Mouse (Mus musculus) right cerebral cortex, postnatal 14 days (tissue): ENCODE measurements around the gene Srd5a1.
A peak's percentile ranks its signal among the peaks of the same experiment; 100 is the strongest.
"Not testable (repeated sequence)": the region's sequence is repeated elsewhere in the genome, so short reads cannot be mapped to it uniquely, and the experiment has no call there.

Experiments
- DNase-seq: peaks from one replicate; pipeline ENCODE4 v3.0.0; 2022

Gene Srd5a1

GRCm38 (mm10) chr13:69623843-69624242 lies 12.6 kb upstream of the Srd5a1 start:
- DNase-seq = no peak

DNA sequence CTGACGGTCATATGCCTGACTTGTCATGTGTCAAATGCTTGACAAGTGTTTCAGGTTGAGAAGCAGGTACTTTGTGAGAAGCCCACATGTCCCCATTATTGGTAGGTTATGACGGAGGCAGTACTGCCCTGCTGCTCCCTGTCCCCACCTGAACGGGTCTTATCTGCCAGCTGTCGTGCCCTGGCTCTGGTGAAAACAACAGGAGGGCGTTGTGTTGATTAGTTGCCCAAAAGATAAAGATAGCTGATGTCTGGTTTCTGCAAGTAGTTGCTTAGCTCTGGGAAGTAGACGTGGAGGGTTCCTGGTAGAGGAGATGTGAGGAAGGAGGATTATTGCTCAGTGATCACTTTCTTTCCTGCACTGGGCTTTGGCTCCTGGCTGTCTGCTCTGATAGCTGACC lies 5.5 kb upstream of the Srd5a1 start:
- no peak for DNase-seq

- no peak for DNase-seq
Measured at GRCm38 (mm10) chr13:69612175-69612544, 918 bp upstream of the Srd5a1 start.

DNA sequence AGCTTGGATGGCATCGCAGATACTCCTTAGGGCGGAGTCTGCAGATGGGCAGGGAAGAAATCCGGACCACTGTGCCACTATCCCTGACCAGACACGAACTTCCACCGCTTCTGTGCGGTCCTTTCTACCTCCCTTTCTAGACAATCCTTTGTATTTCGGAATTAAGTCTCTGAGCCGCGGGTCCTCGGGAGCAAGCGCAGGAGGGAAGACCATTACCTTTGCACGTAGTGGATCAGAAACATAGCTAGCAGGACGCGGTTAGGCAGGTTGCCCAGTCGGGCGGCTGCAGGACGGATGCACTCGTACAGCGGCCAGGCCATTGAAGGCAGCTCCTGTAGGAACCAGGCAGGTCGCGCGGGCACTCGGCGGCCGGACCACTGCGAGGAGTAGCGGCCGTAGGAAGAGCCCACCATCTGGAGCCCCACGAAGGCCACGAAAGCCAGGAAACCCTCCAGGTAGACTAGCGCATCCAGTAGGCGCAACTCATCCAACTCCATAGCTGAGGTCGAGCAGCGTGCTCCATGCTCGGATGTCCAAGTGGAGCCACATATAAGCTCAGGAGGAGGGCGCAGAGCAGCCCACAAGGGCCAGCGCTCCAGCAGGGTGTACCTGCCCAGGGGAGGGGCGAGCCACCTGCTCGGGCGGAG lies 368 bp downstream of the Srd5a1 start:
- DNase-seq = peak; percentile 53

DNA sequence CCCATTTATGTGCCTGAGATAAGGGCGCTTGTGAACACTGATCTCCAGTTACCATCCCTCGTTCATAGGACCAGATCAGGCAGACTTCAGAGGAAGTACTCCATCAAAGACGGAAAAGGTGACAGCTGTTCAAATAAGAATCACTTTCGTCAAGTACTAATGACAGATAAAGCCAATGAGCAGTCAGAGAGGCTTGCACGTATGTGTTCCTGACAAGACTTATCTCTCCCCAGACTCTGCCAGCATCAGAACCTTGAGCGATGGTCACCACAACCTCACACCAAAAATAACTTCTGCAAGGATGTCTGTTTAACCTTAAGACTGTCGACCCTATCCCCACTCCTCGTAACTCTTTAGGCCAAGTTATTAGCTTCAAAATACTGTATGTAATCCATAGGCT lies 2.5 kb downstream of the Srd5a1 start:
- no peak for DNase-seq

DNA sequence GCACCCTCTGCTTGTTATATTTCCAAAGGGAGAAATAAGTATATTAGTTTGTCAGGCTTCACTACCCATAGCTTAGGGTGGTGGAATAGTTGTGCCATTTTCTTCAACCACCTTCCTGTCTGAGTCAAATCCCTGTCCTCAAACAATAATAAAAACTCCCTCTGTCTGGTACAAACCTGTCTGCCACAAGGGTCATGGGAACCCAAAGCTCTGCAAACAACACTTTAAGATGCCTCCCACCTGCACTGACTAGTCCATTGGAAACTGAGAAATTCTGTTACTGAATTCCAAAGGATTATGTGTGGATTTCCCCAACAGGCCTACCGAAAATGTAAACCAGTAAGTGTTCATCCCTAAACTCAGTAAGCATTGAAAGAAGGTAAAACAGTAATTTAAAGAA lies 6.6 kb downstream of the Srd5a1 start:
- no peak for DNase-seq

DNA sequence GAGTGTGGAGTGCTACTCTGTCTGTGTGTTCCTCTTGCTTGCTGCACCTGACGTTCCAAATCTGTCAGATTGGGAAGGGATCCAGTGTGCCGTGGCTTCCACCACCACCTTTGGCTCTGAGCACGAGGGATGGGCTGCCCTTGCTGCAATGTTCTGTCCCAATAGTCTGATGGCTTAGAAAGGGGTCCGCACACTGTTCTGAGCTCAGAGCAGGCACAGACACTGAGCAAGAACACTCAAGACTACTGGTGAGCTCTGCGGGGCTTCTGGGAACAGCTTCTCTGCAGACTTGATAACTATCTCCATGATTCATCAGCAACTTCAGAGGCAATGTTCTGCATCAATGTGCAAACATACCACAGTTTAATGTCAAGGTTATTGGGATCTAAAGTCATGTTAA lies 9.9 kb downstream of the Srd5a1 start:
- DNase-seq = no peak

DNA sequence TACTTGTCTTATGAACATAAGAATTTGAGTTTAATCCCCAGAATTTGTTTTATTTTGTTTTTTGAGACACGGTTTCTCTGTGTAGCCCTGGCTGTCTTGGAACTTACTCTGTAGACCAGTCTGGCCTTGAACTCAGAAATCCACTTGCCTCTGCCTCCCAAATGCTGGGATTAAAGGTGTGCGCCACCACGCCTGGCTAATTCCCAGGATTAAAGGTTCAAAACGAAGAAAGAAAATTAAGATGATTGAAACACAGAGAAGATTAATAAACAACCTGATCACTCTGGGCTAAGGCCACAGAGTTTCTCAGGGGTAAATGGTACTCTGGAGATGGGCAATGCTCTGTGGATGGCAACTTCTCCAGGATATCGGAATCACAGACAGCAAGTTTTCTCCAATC lies 10.4 kb downstream of the Srd5a1 start:
- DNase-seq = not testable (repeated sequence)

DNA sequence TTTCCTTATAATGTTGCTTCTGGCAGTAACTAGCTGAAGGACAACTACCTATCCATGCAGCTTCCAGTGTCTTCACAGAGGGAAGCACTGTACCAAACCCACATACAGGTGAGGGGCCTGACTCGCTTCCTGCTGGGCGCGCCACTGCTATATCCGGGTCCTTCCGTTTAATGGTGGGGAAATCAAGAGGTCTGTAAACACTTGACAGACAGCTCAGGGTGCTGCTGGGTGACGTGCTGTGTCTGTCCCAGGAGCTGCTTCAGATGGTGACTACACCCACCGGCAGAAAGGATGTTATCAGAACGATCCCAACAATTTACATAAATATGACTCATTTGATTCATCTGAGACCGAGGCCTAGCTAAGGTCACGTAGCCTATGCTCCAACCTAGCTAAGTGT lies 12.4 kb downstream of the Srd5a1 start:
- no peak for DNase-seq

DNA sequence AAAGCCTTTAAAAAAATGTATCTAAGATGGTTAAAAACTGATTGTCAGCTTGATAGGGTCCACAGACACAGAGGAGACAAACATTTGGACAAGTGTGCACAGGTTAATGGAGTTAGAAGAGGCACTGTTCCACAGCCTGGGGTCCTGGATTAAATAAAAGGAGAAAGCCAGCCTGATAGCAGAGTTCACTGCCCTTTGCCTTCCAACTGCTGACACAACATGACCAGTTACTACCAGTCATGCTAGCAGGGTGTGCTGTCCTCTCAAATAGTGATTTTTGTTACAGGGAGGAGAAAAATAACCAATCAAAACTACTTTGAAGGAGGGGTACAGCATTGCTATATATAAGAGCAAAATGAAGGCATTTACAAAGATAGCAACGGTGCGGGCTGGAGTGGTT lies 14.7 kb downstream of the Srd5a1 start:
- DNase-seq = no peak

DNA sequence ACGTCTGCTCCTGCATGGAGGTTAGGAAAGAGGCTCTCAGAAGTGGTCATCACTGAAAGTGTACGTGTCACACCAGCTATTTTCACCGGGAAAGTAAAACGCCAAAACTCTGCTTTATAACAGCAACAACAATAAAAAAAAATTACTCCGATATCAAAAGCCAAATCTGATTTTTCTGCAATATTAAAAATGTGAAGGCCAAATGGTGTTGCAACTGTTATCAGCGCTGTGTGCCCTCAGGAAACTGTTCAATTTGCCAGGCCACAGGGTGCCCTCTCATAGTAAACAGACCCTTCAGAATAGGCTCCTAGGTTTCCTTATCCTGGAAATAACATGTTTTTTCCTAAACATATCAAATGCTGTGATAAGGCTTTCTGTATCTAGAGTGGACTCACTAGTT lies 15.3 kb downstream of the Srd5a1 start:
- no peak for DNase-seq

DNA sequence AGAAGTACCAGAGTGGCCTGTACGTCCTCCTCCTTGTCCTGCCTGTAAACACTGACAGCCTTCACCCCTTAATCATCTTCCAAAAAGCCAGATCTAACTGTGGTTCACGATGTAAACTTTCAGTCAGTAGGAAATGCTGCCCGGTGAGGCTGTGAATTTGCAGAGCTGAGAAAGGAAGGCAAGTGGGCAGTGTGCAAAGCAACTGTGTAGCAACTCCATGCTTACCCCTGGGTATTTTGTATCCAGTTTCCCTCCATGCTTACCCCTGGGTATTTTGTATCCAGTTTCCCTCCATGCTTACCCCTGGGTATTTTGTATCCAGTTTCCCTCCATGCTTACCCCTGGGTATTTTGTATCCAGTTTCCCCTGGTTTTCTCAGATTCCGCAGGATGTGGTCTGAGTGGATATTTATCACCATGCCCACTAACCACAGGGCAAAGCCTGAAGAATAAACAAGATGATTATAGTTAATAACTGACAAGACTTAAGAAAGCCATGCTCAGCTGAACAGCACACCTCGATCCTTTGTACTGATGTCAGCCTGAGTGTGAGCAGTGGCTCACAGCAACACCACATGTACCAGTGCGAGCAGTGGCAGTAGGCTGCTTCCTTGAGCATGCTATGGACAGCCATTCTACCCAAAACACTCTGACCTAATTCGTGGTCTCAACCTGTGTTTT lies 16.5 kb downstream of the Srd5a1 start:
- no peak for DNase-seq

DNA sequence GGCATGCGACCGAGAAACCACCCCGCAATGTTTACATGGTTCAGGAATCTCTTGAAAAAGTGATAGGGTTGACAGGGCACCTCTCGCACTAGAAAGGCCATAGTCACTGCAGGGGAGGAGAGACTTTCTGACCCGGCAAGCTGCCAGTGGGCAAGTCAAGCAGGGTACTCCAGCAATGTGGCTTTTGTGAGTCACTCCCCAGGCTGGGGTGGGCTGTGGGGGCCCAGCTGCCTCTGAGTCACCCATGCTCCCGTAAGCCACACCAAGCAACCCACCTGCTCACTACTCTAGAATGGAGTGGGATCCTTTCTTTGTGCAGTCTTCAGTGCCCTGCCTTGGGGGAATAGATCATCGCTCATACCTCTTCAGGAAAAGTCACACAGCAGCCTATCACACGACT lies 17.8 kb downstream of the Srd5a1 start:
- DNase-seq = no peak

GRCm38 (mm10) chr13:69592226-69592625 lies 19.0 kb downstream of the Srd5a1 start:
- no peak for DNase-seq

GRCm38 (mm10) chr13:69591338-69591737 lies 19.9 kb downstream of the Srd5a1 start:
- no peak for DNase-seq

DNA sequence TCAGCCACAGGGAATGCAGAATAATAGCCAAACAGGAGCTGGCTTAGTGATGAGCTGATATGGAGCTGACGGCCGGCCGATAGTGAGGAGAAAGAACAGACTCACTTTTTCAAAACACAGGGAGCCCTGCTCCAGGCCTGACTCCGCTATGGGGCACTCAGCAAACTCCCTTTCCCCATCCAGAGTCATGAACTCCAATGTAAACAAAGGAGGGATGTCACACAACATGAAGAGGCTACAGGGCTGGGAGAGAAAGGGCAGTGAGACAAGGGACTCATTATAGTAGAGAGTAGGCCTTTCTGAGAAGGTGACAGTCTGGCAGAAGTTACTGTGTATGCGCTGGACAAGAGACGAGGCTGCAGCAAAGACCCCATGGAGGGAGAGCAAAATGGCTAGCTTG lies 23.0 kb downstream of the Srd5a1 start:
- DNase-seq = no peak

GRCm38 (mm10) chr13:69587849-69588248 lies 23.4 kb downstream of the Srd5a1 start:
- no peak for DNase-seq

DNA sequence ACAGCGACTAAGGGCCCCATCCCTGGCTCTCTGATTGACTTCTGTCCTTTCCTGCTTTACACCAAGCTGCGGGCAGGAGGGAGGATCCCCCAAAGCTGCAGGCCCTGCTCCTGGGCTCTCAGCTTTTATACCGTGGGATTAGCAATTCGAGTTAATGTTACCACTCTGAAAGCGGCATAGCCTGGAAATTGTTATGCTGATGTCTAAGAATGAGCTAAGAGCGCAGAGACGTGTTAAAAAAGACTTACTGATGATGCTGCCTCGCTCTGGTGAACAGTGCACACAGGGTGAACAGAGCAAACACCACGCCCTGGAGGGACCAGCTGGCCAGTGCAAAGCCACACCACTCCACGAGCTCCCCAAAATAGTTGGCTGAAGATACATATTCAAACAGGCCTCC lies 24.9 kb downstream of the Srd5a1 start:
- no peak for DNase-seq

GRCm38 (mm10) chr13:69585828-69586227 lies 25.4 kb downstream of the Srd5a1 start:
- no peak for DNase-seq

DNA sequence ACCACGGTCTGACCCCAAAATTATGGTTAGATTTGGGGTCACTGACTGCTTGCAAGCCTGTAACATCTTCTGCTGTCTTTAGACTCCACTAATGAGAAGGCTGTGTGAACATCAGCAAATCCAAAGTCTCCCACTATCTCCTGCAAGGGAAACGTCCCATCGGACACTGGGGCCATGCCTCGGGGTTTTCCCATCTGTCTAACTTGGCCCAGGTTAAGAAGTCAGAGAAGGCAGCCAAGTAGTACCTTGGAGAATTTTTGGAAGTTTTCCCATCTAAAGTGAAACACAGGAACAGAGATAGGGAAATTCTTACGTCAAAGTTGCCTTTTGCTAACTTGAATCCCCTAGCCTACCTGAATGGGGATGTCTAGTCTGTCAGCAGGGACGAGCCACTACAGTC lies 27.7 kb downstream of the Srd5a1 start:
- no peak for DNase-seq

- no peak for DNase-seq
Measured at GRCm38 (mm10) chr13:69582411-69582810, 28.8 kb downstream of the Srd5a1 start.

DNA sequence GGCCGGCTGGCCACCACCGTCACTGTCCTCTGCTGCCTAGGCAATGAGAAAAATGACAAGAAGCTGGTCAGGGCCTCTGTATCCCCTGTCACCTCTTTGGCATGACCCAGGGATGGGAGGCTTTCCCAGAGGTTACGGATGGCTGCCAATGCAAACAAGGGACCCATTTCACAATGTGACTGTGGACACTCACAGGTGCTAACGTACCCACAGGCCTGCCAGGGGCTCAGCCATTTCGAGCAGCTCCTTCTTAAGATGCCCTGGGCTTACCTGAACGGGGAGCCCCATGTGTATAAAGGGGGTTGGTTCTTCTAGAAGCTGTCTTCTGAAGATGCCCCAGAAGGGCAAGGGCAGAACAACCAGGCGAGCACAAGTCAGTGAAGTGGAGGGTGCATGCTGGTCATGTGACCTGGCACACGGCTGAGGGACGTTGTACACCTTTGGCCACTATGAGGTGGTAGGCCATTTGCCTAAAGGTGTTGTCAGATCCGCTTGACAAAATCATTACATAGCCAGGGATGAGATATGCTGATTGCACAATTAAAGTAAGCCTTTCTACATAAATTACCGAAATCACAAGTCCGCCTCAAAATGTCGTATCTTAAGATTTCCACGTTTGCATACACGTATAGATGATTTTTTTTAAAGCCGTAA lies 33.9 kb downstream of the Srd5a1 start:
- DNase-seq = no peak

- peak; percentile 31 for DNase-seq
Measured at GRCm38 (mm10) chr13:69576676-69577075, 34.6 kb downstream of the Srd5a1 start.

DNA sequence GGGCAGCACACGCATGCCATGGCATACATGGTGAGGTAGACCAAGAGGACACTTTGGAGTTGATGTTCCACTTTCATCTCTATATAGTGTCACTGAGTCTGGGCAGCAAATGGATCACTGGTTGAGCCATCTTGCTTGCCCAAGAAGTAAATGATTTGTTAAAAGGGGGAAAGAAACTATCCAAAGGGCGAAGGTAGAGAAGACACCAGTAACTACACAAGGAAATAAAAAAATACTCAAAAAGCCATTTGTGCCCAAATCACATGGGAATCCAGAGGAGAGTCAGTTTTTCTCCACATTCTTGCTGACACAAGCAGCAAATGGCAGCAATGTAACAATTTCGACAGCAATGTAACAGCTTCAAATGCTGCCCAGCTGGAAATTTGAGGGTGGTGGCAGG lies 38.6 kb downstream of the Srd5a1 start:
- DNase-seq = no peak

GRCm38 (mm10) chr13:69569201-69569600 lies 42.0 kb downstream of the Srd5a1 start:
- no peak for DNase-seq
